In genomic region chr1:79856756-79857155, GRCm38 (mm10) we compare ENCODE assay signal across 14 mouse cellular contexts. TPM values are rescaled to one million over a fixed set of nuclear protein-coding genes. Genes with fewer than 3 reads are reported as not detected.
DNase-seq lines count a peak whose midpoint lies in the region; ATAC-seq and TF ChIP-seq lines count a peak whose summit lies in the region.
"Had no signal": no experiment of that assay in that cellular context is flagged by ENCODE, and none has a peak within 500 bp of the region (broad histone marks: within the 10 kb centered on the region; RNA-seq: fewer than 3 reads in every experiment).

No protein-coding gene starts in this region.

- 55% methylated on average over 4 of the region's 4 CpGs for WGBS in embryonic facial prominence, embryonic 11.5 days
- 30% methylated on average over 4 of the region's 4 CpGs for WGBS in hindbrain, embryonic 14.5 days
- 49% methylated on average over 4 of the region's 4 CpGs for WGBS in neural tube, embryonic 11.5 days

- no peaks in the 10 kb centered on the region for H3K9me3 ChIP-seq in embryonic facial prominence, embryonic 11.5 days (replicated peaks; ENCODE audit: control insufficient read depth, low read length)
- H3K9me3 ChIP-seq in hindbrain, embryonic 14.5 days (ENCODE audit: control insufficient read depth, low read length), result no peaks in the 10 kb centered on the region
- H3K9me3 ChIP-seq in neural tube, embryonic 11.5 days (ENCODE audit: control insufficient read depth, low read length), result no peaks in the 10 kb centered on the region
- H3K9me3 ChIP-seq: forebrain, embryonic 12.5 days; intestine, embryonic 15.5 days had no signal

- DNase-seq in left cerebral cortex, adult 2 months (ENCODE audit: extremely low spot score in 1 of 2, low spot score in 2 of 2), result no peak
- no peak for DNase-seq in left cerebral cortex, postnatal 14 days (ENCODE audit: low spot score in 2 of 2)
- no peak for DNase-seq in embryonic facial prominence, embryonic 11.5 days (ENCODE audit: low spot score)
- DNase-seq in hindbrain, embryonic 14.5 days (ENCODE audit: low spot score), result no peak
- DNase-seq in neural tube, embryonic 11.5 days (ENCODE audit: low spot score), result no peak
- DNase-seq in left cerebral cortex, adult 18-20 months (ENCODE audit: low spot score in 2 of 2), result no peak
- DNase-seq in thymus, adult 18-20 months, result no peak
- no peak for DNase-seq in testis, postnatal 14 days (ENCODE audit: low spot score)
- DNase-seq: adrenal gland, postnatal 14 days; cerebellum, adult 9-11 months; layer of hippocampus, postnatal 36 days; lung, postnatal 14 days had no signal

- intact Hi-C loops in left cerebral cortex, adult 2 months (cut with DNase I), result no loop called here
- intact Hi-C loops in left cerebral cortex, postnatal 14 days (cut with DNase I), result loop anchor here (5.0 kb wide), 1 partner anchor 34 kb away; no protein-coding TSS in a partner anchor

- no peak for ATAC-seq in embryonic facial prominence, embryonic 11.5 days (replicated peaks; ENCODE audit: insufficient number of reproducible peaks, low FRiP score, low TSS enrichment, low read depth)
- ATAC-seq in hindbrain, embryonic 14.5 days (ENCODE audit: low FRiP score), result no peak
- no peak for ATAC-seq in neural tube, embryonic 11.5 days (ENCODE audit: insufficient read depth, low FRiP score, low TSS enrichment)
- ATAC-seq: intestine, embryonic 15.5 days had no signal

- peak overlapping the region; percentile 77 for H3K4me3 ChIP-seq in left cerebral cortex, adult 2 months
- H3K4me3 ChIP-seq in embryonic facial prominence, embryonic 11.5 days (ENCODE audit: low read depth, low read length), result no peak overlapping the region; the same call in 1 of the 2 replicates
- H3K4me3 ChIP-seq in hindbrain, embryonic 14.5 days (replicated peaks; ENCODE audit: low read length), result peak overlapping the region; percentile 90
- H3K4me3 ChIP-seq in neural tube, embryonic 11.5 days (ENCODE audit: low read depth, low read length), result no peak overlapping the region
- H3K4me3 ChIP-seq: forebrain, embryonic 12.5 days; intestine, embryonic 15.5 days had no signal

- H3K27me3 ChIP-seq in embryonic facial prominence, embryonic 11.5 days (ENCODE audit: control insufficient read depth, insufficient read depth, low read length), result no peaks in the 10 kb centered on the region
- H3K27me3 ChIP-seq in hindbrain, embryonic 14.5 days (ENCODE audit: control insufficient read depth, insufficient read depth, low read length), result no peaks in the 10 kb centered on the region
- H3K27me3 ChIP-seq in neural tube, embryonic 11.5 days (ENCODE audit: control insufficient read depth, insufficient read depth, low read length), result peaks cover 3% of the 10 kb centered on the region; the same call in 1 of the 2 replicates
- H3K27me3 ChIP-seq: intestine, embryonic 15.5 days had no signal

- TF ChIP-seq CTCF in left cerebral cortex, adult 2 months (IDR thresholded peaks at IDR 0.05), result no peak

- H3K4me2 ChIP-seq in embryonic facial prominence, embryonic 11.5 days (ENCODE audit: low read depth, low read length), result peak overlapping the region; percentile 1; the same call in 1 of the 2 replicates
- peak overlapping the region; percentile 93 for H3K4me2 ChIP-seq in hindbrain, embryonic 14.5 days (replicated peaks)
- H3K4me2 ChIP-seq in neural tube, embryonic 11.5 days (ENCODE audit: low read depth), result peak overlapping the region; percentile 13; the same call in 1 of the 2 replicates
- H3K4me2 ChIP-seq: forebrain, embryonic 12.5 days had no signal

- H3K27ac ChIP-seq in left cerebral cortex, adult 2 months, result no peak overlapping the region
- H3K27ac ChIP-seq in embryonic facial prominence, embryonic 11.5 days (replicated peaks; ENCODE audit: low read depth, low read length), result no peak overlapping the region
- H3K27ac ChIP-seq in hindbrain, embryonic 14.5 days, result no peak overlapping the region
- no peak overlapping the region for H3K27ac ChIP-seq in neural tube, embryonic 11.5 days (ENCODE audit: low read depth, low read length)
- H3K27ac ChIP-seq: forebrain, embryonic 12.5 days; intestine, embryonic 15.5 days had no signal

- H3K4me1 ChIP-seq in embryonic facial prominence, embryonic 11.5 days (ENCODE audit: control insufficient read depth, insufficient read depth, low read length), result no peaks in the 10 kb centered on the region
- peaks cover 20% of the 10 kb centered on the region for H3K4me1 ChIP-seq in hindbrain, embryonic 14.5 days (replicated peaks; ENCODE audit: control insufficient read depth, insufficient read depth, low read length)
- H3K4me1 ChIP-seq in neural tube, embryonic 11.5 days (ENCODE audit: control insufficient read depth, insufficient read depth, low read length), result peaks cover 9% of the 10 kb centered on the region; the same call in 1 of the 2 replicates

- no peaks in the 10 kb centered on the region for H3K36me3 ChIP-seq in embryonic facial prominence, embryonic 11.5 days (replicated peaks; ENCODE audit: control insufficient read depth, insufficient read depth, low read depth, low read length)
- H3K36me3 ChIP-seq in hindbrain, embryonic 14.5 days (replicated peaks; ENCODE audit: control insufficient read depth, insufficient read depth), result no peaks in the 10 kb centered on the region
- H3K36me3 ChIP-seq in neural tube, embryonic 11.5 days (ENCODE audit: control insufficient read depth, insufficient read depth, low read length), result no peaks in the 10 kb centered on the region
- H3K36me3 ChIP-seq: forebrain, embryonic 12.5 days; intestine, embryonic 15.5 days had no signal

- H3K9ac ChIP-seq in embryonic facial prominence, embryonic 11.5 days (replicated peaks; ENCODE audit: low read length), result no peak overlapping the region
- no peak overlapping the region for H3K9ac ChIP-seq in hindbrain, embryonic 14.5 days
- H3K9ac ChIP-seq in neural tube, embryonic 11.5 days (ENCODE audit: low read length), result no peak overlapping the region
- H3K9ac ChIP-seq: forebrain, embryonic 12.5 days; intestine, embryonic 15.5 days had no signal

RNA-seq across cellular contexts. Expression of gene Serpine2, which starts 4.2 kb away (rescaled TPM):
- total RNA-seq in left cerebral cortex, adult 2 months (2021), result 100 to 1,000 TPM; 134 to 141 TPM
- total RNA-seq in left cerebral cortex, postnatal 14 days (2021), result 100 to 1,000 TPM; 161 to 167 TPM
- polyA plus RNA-seq in embryonic facial prominence, embryonic 11.5 days (2014; fragmentation: Nextera tagmentation; extraction: Ambion mirVana), result 171 and 179 TPM in 2 replicates
- polyA plus RNA-seq in hindbrain, embryonic 14.5 days (2014; fragmentation: Nextera tagmentation; extraction: Ambion mirVana), result 328 and 356 TPM in 2 replicates
- polyA plus RNA-seq in neural tube, embryonic 11.5 days (2014; fragmentation: Nextera tagmentation; extraction: Ambion mirVana), result 116 and 122 TPM in 2 replicates
- 100 to 1,000 TPM; 128 to 135 TPM for total RNA-seq in left cerebral cortex, adult 18-20 months (2021)

Comparison
In these comparisons a context has a peak if more than half of its experiments do, and no peak if none do; other contexts are left out.
1. H3K4me3 ChIP-seq: peak in left cerebral cortex, adult 2 months (single experiment) and hindbrain, embryonic 14.5 days (single experiment); none in embryonic facial prominence, embryonic 11.5 days (single experiment) and neural tube, embryonic 11.5 days (single experiment).
2. H3K4me2 ChIP-seq: peak in every context shown above with its lines; median percentile 93 in hindbrain, embryonic 14.5 days; 13 in neural tube, embryonic 11.5 days; 1 in embryonic facial prominence, embryonic 11.5 days.